Mouse (Mus musculus) adrenal gland, postnatal 36 days (tissue): ENCODE data around the gene Fry. TPM values are rescaled to one million over a fixed set of nuclear protein-coding genes. Genes with fewer than 3 reads are reported as not detected.

ENCODE experiments used
- DNase-seq, 2 experiments: peaks; one replicate each; pipeline ENCODE4 v3.0.0; 2021; ENCODE audit warnings: mixed read lengths in 1 of 2
- long read RNA-seq, 2 experiments: library from polyadenylated mRNA; stranded (forward); transcript quantifications; one replicate each; pipeline ENCODE4 v2.0.0; 2021; ENCODE audit warnings: borderline sequencing depth in 2 of 2
- total RNA-seq, 2 experiments: library from RNA; stranded (reverse); gene quantifications; 2 replicates each; pipeline ENCODE4 v1.2.3; 2021

Fry gene
- 10 to 100 TPM; 29.9 to 40.9 TPM for total RNA-seq
- long read RNA-seq, experiment 1, transcript Fry-206 (11 exons, 2,204 nt), result major isoform, 5 of 17 reads
- long read RNA-seq, experiment 1, partial matches to known transcripts, result 8 of 17 reads
- long read RNA-seq, experiment 1, other reads (novel, unspliced or antisense), result 3 of 17 reads
- long read RNA-seq, experiment 2, partial matches to known transcripts, result 2 of 4 reads
- long read RNA-seq, experiment 2, other reads (novel, unspliced or antisense), result 2 of 4 reads

GRCm38 (mm10) chr5:150118455-150119241, at the start of gene Fry:
Fry (plus strand) TSS chr5:150118645.
- DNase-seq, result peak; percentile 96 to 98

GRCm38 (mm10) chr5:150070086-150070485, 48.4 kb upstream of the Fry start:
- DNase-seq, result peak in 1 of 2 experiments; percentile 2

DNA sequence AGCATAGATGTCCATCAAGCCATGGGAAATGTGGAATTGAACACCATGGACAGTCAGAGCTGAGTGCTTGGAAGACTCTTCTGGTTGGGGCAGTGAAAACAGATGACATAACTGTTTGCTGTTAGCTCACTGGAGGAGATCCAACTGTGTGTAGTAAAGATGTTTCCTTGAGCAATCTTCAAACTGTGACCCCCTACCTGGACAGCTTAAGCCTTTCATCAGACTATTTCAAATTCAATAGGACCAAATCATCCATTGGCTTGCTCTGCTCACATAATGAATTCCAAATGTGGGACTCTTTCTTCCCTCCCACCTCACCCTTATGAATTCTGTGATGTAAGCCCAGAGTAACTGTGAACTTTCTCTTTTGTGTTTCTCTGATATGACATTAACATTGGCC, 46.7 kb upstream of the Fry start:
- no peak for DNase-seq

DNA sequence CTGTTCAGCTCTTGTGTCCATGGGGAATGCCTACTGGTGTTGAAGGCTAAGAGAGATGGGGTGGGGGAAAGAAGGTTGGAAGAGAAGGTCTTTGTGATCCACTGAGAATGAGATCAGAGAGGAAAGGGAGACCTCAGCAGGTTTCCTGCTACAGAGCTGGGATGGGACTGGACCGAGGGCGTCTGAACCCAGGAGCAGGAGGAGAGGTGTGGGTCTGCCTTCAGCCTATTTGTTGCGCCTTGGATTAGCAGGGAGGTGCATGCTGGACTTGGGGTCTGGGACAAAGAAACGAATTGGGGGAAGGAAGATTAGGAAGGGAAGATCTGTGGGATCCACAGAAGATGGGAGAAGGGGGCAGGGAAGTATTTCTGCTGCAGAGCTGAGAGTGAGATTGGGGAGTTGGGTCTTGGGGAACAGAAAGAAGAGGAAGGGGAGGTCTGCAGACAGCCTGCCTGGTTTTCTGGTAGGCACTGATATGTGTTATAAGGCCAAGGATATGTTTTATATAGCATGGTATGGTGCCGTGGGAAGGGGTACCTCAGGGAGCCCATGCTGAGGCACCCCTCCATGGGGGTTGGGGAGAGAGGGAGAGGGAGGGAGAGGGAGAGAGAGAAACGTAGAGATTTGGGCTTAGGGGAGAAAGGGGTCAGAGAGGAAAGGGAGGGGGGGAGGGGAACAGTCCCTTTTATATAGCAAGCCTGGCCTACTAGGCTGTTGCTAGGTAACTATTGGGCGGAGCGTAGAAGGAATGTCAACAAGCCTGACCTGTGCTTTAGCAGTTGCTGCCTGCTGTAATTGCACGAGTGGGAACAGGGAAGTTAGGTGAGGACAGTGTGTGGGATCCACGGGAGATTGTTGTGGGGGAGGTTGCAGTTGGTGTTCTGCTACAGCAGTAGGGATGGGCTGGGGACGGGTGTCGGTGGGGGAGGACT, 38.3 kb upstream of the Fry start:
- DNase-seq, result no peak

DNA sequence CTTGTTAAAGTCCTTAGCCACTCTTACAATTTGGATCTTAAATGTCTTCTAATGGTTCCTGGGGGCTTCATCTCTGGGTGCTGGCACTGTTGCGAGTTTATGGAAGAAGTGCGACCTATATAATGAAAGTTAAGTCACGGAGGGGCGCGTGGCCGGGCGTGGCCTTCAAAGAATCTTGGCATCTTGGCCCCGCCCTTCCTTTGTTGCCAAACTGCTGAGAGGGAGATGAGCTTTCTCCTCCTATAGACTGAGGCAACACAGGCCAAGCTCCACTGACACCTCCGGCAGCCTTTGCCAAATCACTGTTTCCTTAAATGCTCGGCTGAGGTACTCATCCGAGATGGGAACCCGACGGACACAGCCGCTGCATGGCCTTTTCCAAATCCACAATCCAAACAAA, 35.7 kb upstream of the Fry start:
- no peak for DNase-seq

GRCm38 (mm10) chr5:150083190-150083589, 35.3 kb upstream of the Fry start:
- no peak for DNase-seq

- peak; percentile 25 to 48 for DNase-seq
Observed at GRCm38 (mm10) chr5:150097620-150098019, 20.8 kb upstream of the Fry start.

DNA sequence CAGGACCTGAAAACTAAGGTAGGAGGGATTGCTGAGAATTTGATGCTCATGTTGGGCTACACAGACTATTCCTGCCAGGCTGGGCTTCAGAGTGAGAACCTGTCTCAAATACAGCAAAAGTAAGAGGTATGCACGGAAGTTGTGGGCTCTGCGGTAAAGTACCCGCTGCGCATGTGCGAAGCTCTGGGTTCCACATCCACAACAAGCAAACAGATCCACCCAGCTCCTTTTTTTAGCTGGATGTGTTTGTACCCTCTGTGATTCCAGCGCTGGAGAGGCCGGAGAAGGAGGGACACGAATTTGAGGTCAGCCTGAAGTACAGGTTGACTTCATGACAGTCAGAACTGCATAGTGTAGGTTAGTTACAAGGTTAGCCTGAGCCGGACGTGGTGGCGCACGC, 19.7 kb upstream of the Fry start:
- no peak for DNase-seq

DNA sequence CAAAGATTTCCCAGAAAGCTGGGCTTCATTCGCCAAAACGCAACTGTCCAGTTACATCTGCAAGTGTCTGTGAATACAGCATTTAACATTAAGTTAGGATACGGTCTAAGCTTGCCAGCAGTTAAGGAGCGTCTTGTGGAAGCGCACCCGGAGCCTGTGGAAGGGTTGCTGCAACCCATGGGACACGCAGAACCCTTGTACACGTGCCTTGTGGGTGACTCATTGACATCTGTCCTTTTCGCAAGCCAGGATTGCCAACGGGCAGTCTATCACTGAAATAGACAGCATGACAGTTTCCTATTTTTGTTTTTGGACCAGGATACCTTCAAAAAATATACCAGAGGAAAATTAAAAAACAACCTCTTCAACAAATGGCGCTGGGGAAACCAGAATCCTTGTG, 16.7 kb upstream of the Fry start:
- DNase-seq, result peak; percentile 17 to 31

GRCm38 (mm10) chr5:150106358-150106757, 12.1 kb upstream of the Fry start:
- DNase-seq, result no peak

GRCm38 (mm10) chr5:150111236-150111635, 7.2 kb upstream of the Fry start:
- no peak for DNase-seq

DNA sequence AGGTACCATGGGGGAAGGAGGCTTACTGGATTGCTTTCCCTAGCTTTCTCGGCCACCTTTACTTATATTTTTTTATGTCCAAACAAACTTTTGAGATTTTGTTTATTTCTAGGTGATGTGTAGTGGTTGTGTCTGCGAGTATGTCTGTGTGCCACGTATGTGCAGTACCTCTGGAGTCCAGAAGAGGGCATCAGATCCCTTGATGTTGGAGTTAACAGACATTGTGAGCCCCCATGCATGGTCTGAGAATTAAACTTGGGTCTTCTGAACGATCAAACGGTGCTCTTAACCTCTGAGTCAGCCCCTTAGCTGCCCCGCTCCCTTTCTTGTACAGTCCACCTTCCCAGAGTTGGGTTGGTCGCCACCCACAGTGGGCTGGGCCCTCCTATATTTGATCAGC, 4.4 kb upstream of the Fry start:
- no peak for DNase-seq

- no peak for DNase-seq
Observed at GRCm38 (mm10) chr5:150114778-150115177, 3.7 kb upstream of the Fry start.

DNA sequence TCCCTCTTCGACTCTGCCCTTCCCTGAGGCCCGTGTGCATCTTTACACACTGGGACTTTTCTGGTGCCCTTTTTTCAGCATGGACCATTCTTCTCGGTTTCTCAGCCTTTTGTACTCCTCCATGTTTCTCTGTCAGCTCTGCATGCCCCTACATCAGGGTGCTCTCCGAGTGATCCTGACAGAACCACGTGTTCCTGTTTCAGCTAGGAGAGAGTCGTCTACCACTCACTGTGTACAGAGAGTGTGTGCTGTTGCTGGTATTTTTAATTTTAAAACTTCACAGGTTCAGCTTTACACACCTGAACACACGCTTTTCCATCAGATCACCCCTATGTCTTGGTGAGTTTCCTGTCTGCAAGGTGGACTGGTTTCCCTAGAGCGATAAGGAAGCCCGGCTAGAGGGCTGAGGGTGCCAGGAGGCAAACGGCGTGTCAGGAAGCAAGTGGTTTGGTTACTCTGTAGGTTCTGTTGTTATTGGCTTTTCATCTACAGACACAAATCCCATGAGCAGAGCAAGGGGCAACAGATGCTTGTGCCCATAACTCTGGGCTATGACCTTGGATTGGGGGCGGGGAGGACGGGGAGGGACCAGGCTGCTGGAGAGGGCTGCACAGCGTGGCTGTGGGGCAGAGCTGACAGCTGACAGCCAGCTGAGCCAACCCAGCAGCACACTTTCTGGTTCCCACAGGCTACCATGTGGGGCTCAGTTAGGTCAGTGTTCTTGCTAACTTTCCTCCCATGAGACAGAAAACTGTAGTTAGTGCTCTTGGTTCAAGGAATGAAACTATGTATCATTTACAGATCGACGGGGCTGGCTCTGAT, 3.0 kb upstream of the Fry start:
- DNase-seq, result peak in 1 of 2 experiments; percentile 26

DNA sequence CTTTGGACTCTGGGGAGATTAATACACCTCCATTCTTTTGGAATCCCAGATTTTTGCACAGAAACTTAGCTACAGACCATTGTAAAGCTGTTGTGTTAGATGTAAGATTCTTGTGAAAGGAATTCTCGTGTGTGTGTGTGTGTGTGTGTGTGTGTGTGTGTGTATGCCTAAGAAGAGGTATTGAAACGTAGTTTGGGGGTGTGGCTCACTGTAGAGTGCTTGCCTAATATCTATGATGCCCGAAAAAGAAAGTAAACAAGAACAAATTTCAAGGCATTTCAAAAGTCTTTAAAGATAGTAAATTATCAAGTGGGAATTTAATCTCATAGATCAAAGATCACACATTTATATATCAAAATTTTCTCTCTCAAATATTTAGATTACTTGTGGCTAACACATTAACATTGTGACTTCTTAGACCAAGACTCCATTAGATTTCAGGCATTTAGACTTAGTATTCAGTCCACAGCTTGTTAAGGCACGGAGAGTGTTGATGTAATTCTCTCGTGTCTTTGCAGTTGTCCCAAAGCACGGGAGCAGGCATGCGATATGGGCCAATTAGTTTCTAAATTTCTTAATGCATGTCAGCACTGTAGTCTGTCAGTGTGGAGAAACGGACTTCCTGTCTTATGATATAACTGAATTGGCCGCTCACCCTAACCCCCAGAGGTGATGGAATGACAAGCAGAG, 2.1 kb upstream of the Fry start:
- DNase-seq, result no peak

- no peak for DNase-seq
Observed at GRCm38 (mm10) chr5:150116906-150117216, 1.6 kb upstream of the Fry start.

- DNase-seq, result no peak
Observed at GRCm38 (mm10) chr5:150118124-150118454, 356 bp upstream of the Fry start.

DNA sequence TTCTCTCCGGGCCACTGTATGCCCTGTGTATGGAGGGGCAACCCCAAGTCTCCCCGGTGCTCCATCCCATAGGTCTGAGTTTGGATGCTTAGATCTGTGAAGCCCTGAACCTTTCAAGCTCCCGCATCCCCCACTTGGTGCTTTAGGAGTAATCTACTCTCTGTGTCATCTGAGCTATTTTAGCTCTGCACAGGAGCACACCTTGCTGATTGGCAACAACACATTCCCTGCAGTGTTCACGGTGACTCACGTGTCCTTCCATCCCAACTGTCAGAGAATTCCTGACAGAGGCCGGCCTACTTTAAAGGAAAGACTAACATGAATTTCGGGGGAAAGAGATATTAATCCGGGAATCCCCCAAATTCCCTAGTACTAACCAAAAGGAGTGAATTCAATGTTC, 2.2 kb downstream of the Fry start:
- no peak for DNase-seq

GRCm38 (mm10) chr5:150122095-150122494, 3.6 kb downstream of the Fry start:
- no peak for DNase-seq

- peak in 1 of 2 experiments; percentile 23 for DNase-seq
Observed at GRCm38 (mm10) chr5:150122571-150122970, 4.1 kb downstream of the Fry start.

GRCm38 (mm10) chr5:150125920-150126319, 7.5 kb downstream of the Fry start:
- DNase-seq, result no peak
